In the genomic region with DNA sequence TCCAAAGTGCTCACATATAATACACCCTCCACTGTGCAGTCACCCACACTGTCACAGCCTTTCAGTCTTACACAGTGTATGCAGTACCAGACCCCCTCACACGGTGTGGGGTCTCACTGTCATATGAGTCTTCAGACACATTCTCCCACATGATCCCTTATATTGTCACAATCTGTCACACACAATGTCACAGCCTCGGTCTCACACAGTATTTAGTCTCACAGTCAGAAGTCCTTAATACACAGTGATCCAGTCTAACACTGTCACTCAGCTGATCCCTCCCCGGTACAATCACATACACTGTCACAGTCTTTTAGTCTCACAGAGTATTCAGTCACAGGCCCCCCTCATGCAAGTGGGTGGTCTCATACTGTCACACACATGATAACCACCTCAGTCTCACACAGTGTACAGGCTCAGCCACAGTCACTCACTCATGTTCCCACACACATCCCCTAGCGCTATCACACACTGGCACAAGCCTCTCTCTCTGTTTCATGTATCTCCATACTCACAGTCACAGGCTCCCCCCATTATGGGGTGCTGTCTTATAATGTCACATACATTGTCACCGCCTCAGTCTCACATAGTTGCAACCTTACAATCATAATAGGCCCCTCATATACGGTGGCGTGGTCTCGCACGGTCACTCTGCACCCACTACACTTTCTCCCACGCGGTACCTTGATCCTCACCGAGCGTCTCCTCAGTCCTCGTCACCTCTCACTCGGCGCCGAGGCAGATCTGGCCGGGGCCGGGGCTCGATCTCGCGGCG, we compare ENCODE assay signal across 8 mouse cellular contexts. TPM values are rescaled to one million over a fixed set of nuclear protein-coding genes. Genes with fewer than 3 reads are reported as not detected.
DNase-seq lines count a peak whose midpoint lies in the region; ATAC-seq and TF ChIP-seq lines count a peak whose summit lies in the region.

No protein-coding gene starts in this region.

- peaks cover 9% of the 10 kb centered on the region for H3K36me3 ChIP-seq in E14TG2a.4 (ENCODE audit: insufficient read depth, low read length)
- no peaks in the 10 kb centered on the region for H3K36me3 ChIP-seq in hindbrain, postnatal 0 days (ENCODE audit: insufficient read depth, low read length)
- H3K36me3 ChIP-seq in liver, postnatal 0 days (replicated peaks; ENCODE audit: insufficient read depth, low read length) = no peaks in the 10 kb centered on the region

- intact Hi-C loops in gastrocnemius, adult 2 months (cut with DNase I) = no loop called here

- peaks cover 25% of the 10 kb centered on the region for H3K4me1 ChIP-seq in E14TG2a.4 (replicated peaks; ENCODE audit: low read depth, low read length)
- H3K4me1 ChIP-seq in hindbrain, postnatal 0 days (ENCODE audit: insufficient read depth, low read length) = 0 out of 2 replicates have a peak, but pooled peaks cover 8% of the 10 kb centered on the region
- peaks cover 5% of the 10 kb centered on the region for H3K4me1 ChIP-seq in liver, postnatal 0 days (ENCODE audit: insufficient read depth)

- no peak for TF ChIP-seq CTCF in gastrocnemius, adult 2 months (IDR thresholded peaks at IDR 0.05)
- TF ChIP-seq CTCF in E14TG2a.4 (conservative IDR thresholded peaks at IDR 0.05; ENCODE audit: low read length) = no peak
- TF ChIP-seq CTCF in hindbrain, postnatal 0 days (IDR thresholded peaks at IDR 0.05; ENCODE audit: low read depth) = no peak; the same call in 1 of the 2 replicates
- no peak for TF ChIP-seq CTCF in liver, postnatal 0 days (IDR thresholded peaks at IDR 0.05; ENCODE audit: low read depth)

- H3K4me3 ChIP-seq in gastrocnemius, adult 2 months = peak overlapping the region; percentile 83
- peak overlapping the region; percentile 82 for H3K4me3 ChIP-seq in E14TG2a.4 (replicated peaks; ENCODE audit: low read length)
- H3K4me3 ChIP-seq in hindbrain, postnatal 0 days (ENCODE audit: low read length) = peak overlapping the region; percentile 54
- H3K4me3 ChIP-seq in liver, postnatal 0 days (ENCODE audit: low read depth, low read length) = peak overlapping the region; percentile 53

- H3K27ac ChIP-seq in gastrocnemius, adult 2 months = peak overlapping the region; percentile 84
- peak overlapping the region; percentile 84 for H3K27ac ChIP-seq in hindbrain, postnatal 0 days
- 0 out of 2 replicates have a peak overlapping the region, but pooled peaks have one; percentile 5 for H3K27ac ChIP-seq in liver, postnatal 0 days (ENCODE audit: low read depth)

- H3K9me3 ChIP-seq in E14TG2a.4 (ENCODE audit: low read length) = no peaks in the 10 kb centered on the region
- no peaks in the 10 kb centered on the region for H3K9me3 ChIP-seq in hindbrain, postnatal 0 days (ENCODE audit: low read length)
- H3K9me3 ChIP-seq in liver, postnatal 0 days (ENCODE audit: low read length) = no peaks in the 10 kb centered on the region

- H3K27me3 ChIP-seq in E14TG2a.4 (ENCODE audit: insufficient read depth, low read length) = no peaks in the 10 kb centered on the region
- H3K27me3 ChIP-seq in hindbrain, postnatal 0 days (ENCODE audit: insufficient read depth, low read length) = no peaks in the 10 kb centered on the region
- no peaks in the 10 kb centered on the region for H3K27me3 ChIP-seq in liver, postnatal 0 days (ENCODE audit: insufficient read depth, low read length)

- TF ChIP-seq EP300 in liver, postnatal 0 days (IDR thresholded peaks at IDR 0.05; ENCODE audit: low read depth) = no peak

- ATAC-seq in erythroblast, adult 5-6 weeks (replicated peaks; ENCODE audit: low FRiP score, poor library complexity, severe bottlenecking) = peak; percentile 52; the same call in 1 of the 2 replicates
- ATAC-seq in hindbrain, postnatal 0 days = peak; percentile 86
- ATAC-seq in liver, postnatal 0 days = peak; percentile 60

- H3K9ac ChIP-seq in hindbrain, postnatal 0 days (replicated peaks; ENCODE audit: low read length) = peak overlapping the region; percentile 68
- peak overlapping the region; percentile 57 for H3K9ac ChIP-seq in liver, postnatal 0 days (replicated peaks)

- 11% methylated on average over 23 of the region's 23 CpGs for WGBS in hindbrain, postnatal 0 days
- 17% methylated on average over 23 of the region's 23 CpGs for WGBS in liver, postnatal 0 days (ENCODE audit: insufficient replicate concordance)

- DNase-seq in gastrocnemius, adult 2 months = no peak
- DNase-seq in gastrocnemius, adult 8-10 months (ENCODE audit: low spot score in 2 of 2) = no peak
- DNase-seq in hindbrain, postnatal 0 days (ENCODE audit: low spot score) = peak; percentile 43
- DNase-seq in liver, postnatal 0 days = no peak
- peak; percentile 24 to 40 for DNase-seq in right cerebral cortex, postnatal 36 days (ENCODE audit: low spot score in 2 of 2)
- DNase-seq in gastrocnemius, adult 18-20 months (ENCODE audit: low spot score) = no peak

- peak overlapping the region; percentile 65 for H3K4me2 ChIP-seq in hindbrain, postnatal 0 days (ENCODE audit: low read depth, low read length)
- H3K4me2 ChIP-seq in liver, postnatal 0 days (ENCODE audit: low read depth, low read length) = peak overlapping the region; percentile 75

RNA-seq across cellular contexts. Expression of gene Zfp583, which starts 0.4 kb away (rescaled TPM):
- 1 to 10 TPM in 1 of 2 experiments, under 1 TPM in 1; 0.31 to 1.2 TPM for total RNA-seq in gastrocnemius, adult 2 months (2021)
- total RNA-seq in gastrocnemius, adult 8-10 months (2022) = 1 to 10 TPM in 2 of 4 experiments, under 1 TPM in 2; 0.81 to 1.6 (median 1.1) TPM
- not detected in 2 replicates for total RNA-seq in erythroblast, adult 5-6 weeks (2015; ENCODE audit: low replicate concordance)
- not detected in 2 replicates for total RNA-seq in erythroblast, adult 5-6 weeks (2017; ENCODE audit: low replicate concordance)
- total RNA-seq in hindbrain, postnatal 0 days (2014; rRNA removed) = 5.8 and 9.5 TPM in 2 replicates
- 15.0 and 17.6 TPM in 2 replicates for polyA plus RNA-seq in hindbrain, postnatal 0 days (2015; fragmentation: Nextera tagmentation; extraction: Ambion mirVana)
- 0.36 and 0.41 TPM in 2 replicates for polyA plus RNA-seq in liver, postnatal 0 days (2015; fragmentation: Nextera tagmentation; extraction: Ambion mirVana)
- under 1 TPM; 0.43 to 0.50 TPM for total RNA-seq in gastrocnemius, adult 18-20 months (2021)

RNA-seq across cellular contexts. Expression of gene Gm3854, which starts 12.9 kb away (rescaled TPM):
- total RNA-seq in gastrocnemius, adult 2 months (2021) = under 1 TPM; 0.45 to 0.51 TPM
- under 1 TPM; 0.24 to 0.54 (median 0.48) TPM for total RNA-seq in gastrocnemius, adult 8-10 months (2022)
- not detected in 2 replicates for total RNA-seq in erythroblast, adult 5-6 weeks (2015; ENCODE audit: low replicate concordance)
- not detected in 2 replicates for total RNA-seq in erythroblast, adult 5-6 weeks (2017; ENCODE audit: low replicate concordance)
- 2.7 and 3.1 TPM in 2 replicates for total RNA-seq in hindbrain, postnatal 0 days (2014; rRNA removed)
- 4.6 and 5.0 TPM in 2 replicates for polyA plus RNA-seq in hindbrain, postnatal 0 days (2015; fragmentation: Nextera tagmentation; extraction: Ambion mirVana)
- polyA plus RNA-seq in liver, postnatal 0 days (2015; fragmentation: Nextera tagmentation; extraction: Ambion mirVana) = 0.06 TPM in 1 of 2 replicates, not detected in the other
- total RNA-seq in gastrocnemius, adult 18-20 months (2021) = under 1 TPM; 0.32 to 0.45 TPM

RNA-seq across cellular contexts. Expression of gene Zfp78, which starts 32.4 kb away (rescaled TPM):
- 1 to 10 TPM; 2.1 to 2.4 TPM for total RNA-seq in gastrocnemius, adult 2 months (2021)
- total RNA-seq in gastrocnemius, adult 8-10 months (2022) = 1 to 10 TPM; 2.7 to 4.7 (median 3.5) TPM
- total RNA-seq in erythroblast, adult 5-6 weeks (2015; ENCODE audit: low replicate concordance) = not detected in 2 replicates
- total RNA-seq in erythroblast, adult 5-6 weeks (2017; ENCODE audit: low replicate concordance) = 0.43 and 2.1 TPM in 2 replicates
- total RNA-seq in hindbrain, postnatal 0 days (2014; rRNA removed) = 1.3 and 2.6 TPM in 2 replicates
- 1.8 and 2.8 TPM in 2 replicates for polyA plus RNA-seq in hindbrain, postnatal 0 days (2015; fragmentation: Nextera tagmentation; extraction: Ambion mirVana)
- 0.25 and 0.46 TPM in 2 replicates for polyA plus RNA-seq in liver, postnatal 0 days (2015; fragmentation: Nextera tagmentation; extraction: Ambion mirVana)
- total RNA-seq in gastrocnemius, adult 18-20 months (2021) = 1 to 10 TPM; 1.8 to 2.5 TPM

RNA-seq across cellular contexts. Expression of gene Zfp667, which starts 44.3 kb away (rescaled TPM):
- 1 to 10 TPM; 3.2 to 3.8 TPM for total RNA-seq in gastrocnemius, adult 2 months (2021)
- total RNA-seq in gastrocnemius, adult 8-10 months (2022) = 1 to 10 TPM; 4.2 to 5.8 (median 4.8) TPM
- total RNA-seq in erythroblast, adult 5-6 weeks (2015; ENCODE audit: low replicate concordance) = not detected in 2 replicates
- 0.09 and 0.84 TPM in 2 replicates for total RNA-seq in erythroblast, adult 5-6 weeks (2017; ENCODE audit: low replicate concordance)
- total RNA-seq in hindbrain, postnatal 0 days (2014; rRNA removed) = 3.2 and 4.2 TPM in 2 replicates
- 12.0 and 15.3 TPM in 2 replicates for polyA plus RNA-seq in hindbrain, postnatal 0 days (2015; fragmentation: Nextera tagmentation; extraction: Ambion mirVana)
- 1.1 and 1.4 TPM in 2 replicates for polyA plus RNA-seq in liver, postnatal 0 days (2015; fragmentation: Nextera tagmentation; extraction: Ambion mirVana)
- 1 to 10 TPM; 3.3 to 4.2 TPM for total RNA-seq in gastrocnemius, adult 18-20 months (2021)

RNA-seq across cellular contexts. Expression of gene Zfp28, which starts 52.5 kb away (rescaled TPM):
- total RNA-seq in gastrocnemius, adult 2 months (2021) = 1 to 10 TPM in 1 of 2 experiments, under 1 TPM in 1; 0.75 to 1.2 TPM
- 1 to 10 TPM in 3 of 4 experiments, under 1 TPM in 1; 0.70 to 2.7 (median 1.1) TPM for total RNA-seq in gastrocnemius, adult 8-10 months (2022)
- not detected in 2 replicates for total RNA-seq in erythroblast, adult 5-6 weeks (2015; ENCODE audit: low replicate concordance)
- total RNA-seq in erythroblast, adult 5-6 weeks (2017; ENCODE audit: low replicate concordance) = 9.6 TPM in 1 of 2 replicates, not detected in the other
- total RNA-seq in hindbrain, postnatal 0 days (2014; rRNA removed) = 6.2 and 11.2 TPM in 2 replicates
- 18.1 and 18.2 TPM in 2 replicates for polyA plus RNA-seq in hindbrain, postnatal 0 days (2015; fragmentation: Nextera tagmentation; extraction: Ambion mirVana)
- polyA plus RNA-seq in liver, postnatal 0 days (2015; fragmentation: Nextera tagmentation; extraction: Ambion mirVana) = 0.75 and 0.86 TPM in 2 replicates
- total RNA-seq in gastrocnemius, adult 18-20 months (2021) = 1 to 10 TPM in 1 of 2 experiments, under 1 TPM in 1; 0.90 to 1.0 TPM

Comparison
In these comparisons a context has a peak if more than half of its experiments do, and no peak if none do; other contexts are left out.
1. DNase-seq: peak in hindbrain, postnatal 0 days (single experiment) and right cerebral cortex, postnatal 36 days (2 of 2); none in gastrocnemius, adult 2 months (single experiment), gastrocnemius, adult 8-10 months (0 of 2), liver, postnatal 0 days (single experiment) and gastrocnemius, adult 18-20 months (single experiment).
2. H3K27ac ChIP-seq: peak in every context shown above with its lines; median percentile 84 in gastrocnemius, adult 2 months; 84 in hindbrain, postnatal 0 days; 5 in liver, postnatal 0 days.
3. Peak in every context shown above with its lines, with median percentiles within 50 percentile points of each other: H3K4me3 ChIP-seq and ATAC-seq.